Mouse (Mus musculus): ENCODE measurements around the gene Clca4a.

DNA sequence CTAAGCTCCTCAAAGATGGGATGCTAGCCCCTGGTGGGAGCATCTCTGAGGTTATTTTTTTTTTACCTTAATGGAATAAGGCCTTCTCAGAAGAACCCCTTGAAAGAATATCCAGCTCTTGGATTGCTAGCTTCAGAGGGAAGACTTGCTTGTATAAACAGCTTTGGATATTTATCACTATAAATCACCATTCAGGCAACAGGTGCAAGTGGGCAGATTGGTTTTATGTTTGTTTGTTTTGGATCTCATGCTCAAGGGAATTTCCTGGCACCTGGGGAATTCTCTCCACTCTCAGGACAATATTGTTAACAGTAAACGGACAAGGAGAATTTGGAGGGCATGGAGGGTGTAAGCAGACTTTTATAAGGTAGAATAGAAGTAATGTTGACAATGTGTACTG, 26.1 kb upstream of the Clca4a start:
- TF ChIP-seq CTCF (IDR thresholded peaks at IDR 0.05; ENCODE audit: low read depth) (no peak), EP300 (IDR thresholded peaks at IDR 0.05; ENCODE audit: low read depth) (no peak)
